Comparison of ENCODE assay signal across 7 mouse cellular contexts in the genomic region with DNA sequence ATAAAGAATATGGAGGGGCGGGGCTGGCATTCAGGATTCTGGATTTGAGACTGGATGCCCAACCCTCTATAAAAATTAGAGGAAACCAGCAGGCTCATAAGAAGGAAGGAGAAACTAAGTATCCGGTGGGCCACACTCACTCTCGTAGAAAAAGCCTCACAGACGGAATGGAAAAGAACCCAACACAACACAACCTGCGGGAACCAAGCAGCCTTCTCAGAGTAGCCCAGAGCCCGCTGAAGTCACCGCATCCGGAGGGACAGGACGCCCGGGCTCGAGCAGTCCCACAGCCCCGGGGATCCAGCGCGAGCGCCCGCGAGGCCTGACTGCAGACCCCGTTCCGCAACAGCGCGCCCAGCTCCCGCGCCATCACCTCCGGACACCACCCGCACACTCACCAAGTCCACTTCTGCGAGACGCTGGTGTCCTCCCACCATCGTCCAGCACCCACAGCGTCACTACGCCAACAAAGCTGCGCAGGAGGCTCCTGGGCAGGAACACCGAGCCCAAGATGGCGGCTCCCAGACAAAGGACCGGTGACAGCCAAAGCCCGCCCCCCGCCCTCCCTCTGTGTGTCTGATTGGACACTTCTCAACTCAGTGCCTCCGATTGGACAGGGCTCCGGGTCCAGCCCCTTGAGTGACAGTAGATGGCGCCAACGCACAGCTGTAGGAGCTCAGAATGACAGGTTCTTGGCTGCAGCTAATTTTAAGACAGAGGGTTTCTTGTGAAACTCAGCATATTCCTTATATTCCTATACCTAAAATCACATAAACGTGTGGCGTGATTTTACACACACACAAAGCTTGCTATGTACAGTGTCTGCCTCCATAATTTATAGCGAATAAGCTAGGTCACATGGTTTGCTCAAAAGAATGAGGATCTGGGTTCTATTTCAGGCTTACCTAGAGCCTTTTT. TPM values are rescaled to one million over a fixed set of nuclear protein-coding genes. Genes with fewer than 3 reads are reported as not detected.
DNase-seq lines count a peak whose midpoint lies in the region; ATAC-seq lines count a peak whose summit lies in the region.

TSS of gene Zfp68 (minus strand) at position 551 of the 918 bp plus-strand sequence.

- peak within 1 kb of the TSS; percentile 100 for H3K9ac ChIP-seq in intestine, embryonic 15.5 days

- H3K4me2 ChIP-seq in intestine, embryonic 15.5 days (replicated peaks) = peak within 1 kb of the TSS; percentile 43

- H3K27me3 ChIP-seq in intestine, embryonic 15.5 days (replicated peaks) = no peaks in the 10 kb centered on the region
- no peaks in the 10 kb centered on the region for H3K27me3 ChIP-seq in midbrain, embryonic 10.5 days (ENCODE audit: low read depth, poor library complexity, severe bottlenecking)

- intact Hi-C loops in gastrocnemius, postnatal 36 days (cut with DNase I) = no loop called here
- intact Hi-C loops in left cerebral cortex, postnatal 25 days (cut with DNase I) = no loop called here

- peaks cover 7% of the 10 kb centered on the region; the same call in 1 of the 2 replicates for H3K4me1 ChIP-seq in intestine, embryonic 15.5 days (replicated peaks)
- peaks cover 22% of the 10 kb centered on the region for H3K4me1 ChIP-seq in midbrain, embryonic 10.5 days

- peak within 1 kb of the TSS; percentile 93 for H3K4me3 ChIP-seq in intestine, embryonic 15.5 days (replicated peaks)
- peak within 1 kb of the TSS; percentile 93 for H3K4me3 ChIP-seq in midbrain, embryonic 10.5 days

- peaks cover 15% of the 10 kb centered on the region for H3K9me3 ChIP-seq in intestine, embryonic 15.5 days
- H3K9me3 ChIP-seq in midbrain, embryonic 10.5 days (replicated peaks) = peaks cover 35% of the 10 kb centered on the region

- under 1% methylated on average over 43 of the region's 43 CpGs for WGBS in intestine, embryonic 15.5 days
- under 1% methylated on average over 43 of the region's 43 CpGs for WGBS in midbrain, embryonic 10.5 days

- peak; percentile 98 for ATAC-seq in intestine, embryonic 15.5 days

- DNase-seq in adrenal gland, adult 2 months = peak; percentile 94
- peak; percentile 97 for DNase-seq in embryo, embryonic 11.5 days (ENCODE audit: low read depth, low spot score)
- DNase-seq in gastrocnemius, postnatal 36 days = peak; percentile 80 to 90
- peak; percentile 95 to 99 for DNase-seq in left cerebral cortex, postnatal 25 days (ENCODE audit: low spot score in 2 of 2)
- peak; percentile 97 for DNase-seq in midbrain, embryonic 10.5 days (ENCODE audit: low spot score)
- DNase-seq in right cerebral cortex, postnatal 4 days = peak; percentile 90

- H3K36me3 ChIP-seq in intestine, embryonic 15.5 days = peaks cover 26% of the 10 kb centered on the region
- H3K36me3 ChIP-seq in midbrain, embryonic 10.5 days = peaks cover 40% of the 10 kb centered on the region

- peak within 1 kb of the TSS; percentile 99 for H3K27ac ChIP-seq in intestine, embryonic 15.5 days
- H3K27ac ChIP-seq in midbrain, embryonic 10.5 days (replicated peaks) = peak within 1 kb of the TSS; percentile 97

RNA-seq across cellular contexts. Expression of gene Zfp68, which starts in this region (rescaled TPM):
- total RNA-seq in adrenal gland, adult 2 months (2021) = 10 to 100 TPM; 19.1 to 22.4 TPM
- polyA plus RNA-seq in adrenal gland, adult 2 months (2012; rRNA removed) = 1.3 and 1.6 TPM in 2 replicates
- total RNA-seq in gastrocnemius, postnatal 36 days (2021) = 10 to 100 TPM in 1 of 2 experiments, 1 to 10 TPM in 1; 10.0 to 14.3 TPM
- 49.1 and 53.9 TPM in 2 replicates for polyA plus RNA-seq in intestine, embryonic 15.5 days (2015; fragmentation: Nextera tagmentation; extraction: Ambion mirVana)
- total RNA-seq in left cerebral cortex, postnatal 25 days (2021) = 10 to 100 TPM; 26.2 to 29.1 TPM
- polyA plus RNA-seq in midbrain, embryonic 10.5 days (2016; fragmentation: Nextera tagmentation; extraction: Ambion mirVana) = 55.8 and 60.4 TPM in 2 replicates

Comparison
In these comparisons a context has a peak if more than half of its experiments do, and no peak if none do; other contexts are left out.
1. Peak in every context shown above with its lines: DNase-seq, ATAC-seq, H3K4me3 ChIP-seq and H3K27ac ChIP-seq.
2. RNA of gene Zfp68 (polyA plus RNA-seq): 55.8 to 60.4 TPM in midbrain, embryonic 10.5 days and 49.1 to 53.9 TPM in intestine, embryonic 15.5 days; 1.3 to 1.6 TPM in adrenal gland, adult 2 months; every median in the first group is over 10 times any median in the second.